Mouse (Mus musculus) kidney, adult 2 months (tissue): ENCODE data around the gene Nek3.

ENCODE experiments used
- CTCF ChIP-seq: fragments of 200-500 bp; conservative IDR thresholded peaks from 2 replicates; pipeline ENCODE4 v1.5.1; 2011; ENCODE audit warnings: low read depth, mild to moderate bottlenecking, control low read depth, low read length, moderate library complexity, mixed read lengths; ENCODE audit not compliant: insufficient read depth, insufficient read length
- POLR2A ChIP-seq: fragments of 200-500 bp; IDR thresholded peaks from one replicate; pipeline ENCODE4 v1.6.1; 2011; ENCODE audit warnings: low read depth, low read length, control low read depth

DNA sequence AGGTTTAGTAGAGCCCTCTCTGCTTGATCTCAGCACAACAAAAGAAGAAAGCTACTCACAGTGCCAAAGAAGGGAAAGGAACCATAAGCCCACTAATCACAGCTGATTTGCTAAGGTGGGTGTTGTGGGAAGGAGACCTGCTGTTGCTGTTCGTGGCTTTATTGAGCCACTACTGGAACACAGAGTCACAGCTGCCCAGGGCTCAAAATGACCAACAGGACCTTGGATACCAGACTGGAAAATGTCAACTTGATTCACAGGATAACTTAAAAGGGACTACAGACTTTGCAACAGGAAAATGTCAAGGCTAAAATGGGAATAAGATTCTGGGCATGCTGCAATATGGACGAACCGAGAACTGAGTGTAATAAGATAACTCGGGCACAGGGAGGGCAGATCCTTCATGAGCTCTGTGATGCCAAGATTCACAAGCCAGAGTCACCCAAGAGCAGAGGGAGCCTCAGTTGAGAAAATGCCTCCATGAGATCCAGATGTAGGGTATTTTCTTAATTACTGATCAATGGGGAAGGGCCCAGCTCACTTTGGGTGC, 24.3 kb downstream of the Nek3 start:
- no peak for TF ChIP-seq CTCF
- TF ChIP-seq POLR2A = no peak
